Mouse (Mus musculus): Measurements from ENCODE around the gene Aif1. TPM values are rescaled to one million over a fixed set of nuclear protein-coding genes. Genes with fewer than 3 reads are reported as not detected.

The Aif1 gene
- polyA plus RNA-seq, 1 experiment from 2014 or later, result 6.0 TPM

Small RNAs within 50 kb of the gene (microRNA-seq; reads per million reads assigned to microRNA genes)
- gene Mir6973a (not detected), gene Mir6974 (not detected)

Other genes starting within 250 kb of the Aif1 start
- 18.0 and 18.7 TPM in 2 replicates for gene Neu1, start 244.8 kb downstream of the Aif1 start, polyA plus RNA-seq (2015; fragmentation: Nextera tagmentation; extraction: Ambion mirVana)
- gene Hspa1b, start 216.8 kb downstream of the Aif1 start, polyA plus RNA-seq (2015; fragmentation: Nextera tagmentation; extraction: Ambion mirVana), result 0.10 and 0.12 TPM in 2 replicates
- gene Gm20481, start 206.2 kb downstream of the Aif1 start, polyA plus RNA-seq (2015; fragmentation: Nextera tagmentation; extraction: Ambion mirVana), result not detected in 2 replicates
- gene Hspa1a, start 203.9 kb downstream of the Aif1 start, polyA plus RNA-seq (2015; fragmentation: Nextera tagmentation; extraction: Ambion mirVana), result 1.5 and 1.6 TPM in 2 replicates
- gene Hspa1l, start 203.4 kb downstream of the Aif1 start, polyA plus RNA-seq (2015; fragmentation: Nextera tagmentation; extraction: Ambion mirVana), result 1.00 and 1.3 TPM in 2 replicates
- 203 and 213 TPM in 2 replicates for gene Lsm2, start 194.2 kb downstream of the Aif1 start, polyA plus RNA-seq (2015; fragmentation: Nextera tagmentation; extraction: Ambion mirVana)
- 88.4 and 104 TPM in 2 replicates for gene Vars, start 175.1 kb downstream of the Aif1 start, polyA plus RNA-seq (2015; fragmentation: Nextera tagmentation; extraction: Ambion mirVana)
- gene Vwa7, start 159.5 kb downstream of the Aif1 start, polyA plus RNA-seq (2015; fragmentation: Nextera tagmentation; extraction: Ambion mirVana), result 0.18 and 0.20 TPM in 2 replicates
- 7.2 and 7.8 TPM in 2 replicates for gene Sapcd1, start 148.1 kb downstream of the Aif1 start, polyA plus RNA-seq (2015; fragmentation: Nextera tagmentation; extraction: Ambion mirVana)
- 4.5 and 5.9 TPM in 2 replicates for gene Msh5, start 129.3 kb downstream of the Aif1 start, polyA plus RNA-seq (2015; fragmentation: Nextera tagmentation; extraction: Ambion mirVana)
- gene Clic1, start 126.1 kb downstream of the Aif1 start, polyA plus RNA-seq (2015; fragmentation: Nextera tagmentation; extraction: Ambion mirVana), result 141 and 147 TPM in 2 replicates
- 543 and 566 TPM in 2 replicates for gene Ddah2, start 117.0 kb downstream of the Aif1 start, polyA plus RNA-seq (2015; fragmentation: Nextera tagmentation; extraction: Ambion mirVana)
- gene Ly6g6c, start 110.7 kb downstream of the Aif1 start, polyA plus RNA-seq (2015; fragmentation: Nextera tagmentation; extraction: Ambion mirVana), result not detected in 2 replicates
- 0.29 and 0.56 TPM in 2 replicates for gene Mpig6b, start 109.9 kb downstream of the Aif1 start, polyA plus RNA-seq (2015; fragmentation: Nextera tagmentation; extraction: Ambion mirVana)
- gene Ly6g6e, start 99.2 kb downstream of the Aif1 start, polyA plus RNA-seq (2015; fragmentation: Nextera tagmentation; extraction: Ambion mirVana), result 1.7 and 2.3 TPM in 2 replicates
- gene Ly6g6d, start 98.0 kb downstream of the Aif1 start, polyA plus RNA-seq (2015; fragmentation: Nextera tagmentation; extraction: Ambion mirVana), result 0.58 and 0.81 TPM in 2 replicates
- gene Ly6g6f, start 90.5 kb downstream of the Aif1 start, polyA plus RNA-seq (2015; fragmentation: Nextera tagmentation; extraction: Ambion mirVana), result 0.25 TPM in 1 of 2 replicates, not detected in the other
- gene Abhd16a, start 86.8 kb downstream of the Aif1 start, polyA plus RNA-seq (2015; fragmentation: Nextera tagmentation; extraction: Ambion mirVana), result 74.9 and 77.6 TPM in 2 replicates
- not detected in 2 replicates for gene Ly6g5c, start 67.8 kb downstream of the Aif1 start, polyA plus RNA-seq (2015; fragmentation: Nextera tagmentation; extraction: Ambion mirVana)
- 1.2 and 1.3 TPM in 2 replicates for gene Ly6g5b, start 60.6 kb downstream of the Aif1 start, polyA plus RNA-seq (2015; fragmentation: Nextera tagmentation; extraction: Ambion mirVana)
- gene Gpank1, start 54.6 kb downstream of the Aif1 start, polyA plus RNA-seq (2015; fragmentation: Nextera tagmentation; extraction: Ambion mirVana), result 32.4 and 33.3 TPM in 2 replicates
- gene Csnk2b, start 54.0 kb downstream of the Aif1 start, polyA plus RNA-seq (2015; fragmentation: Nextera tagmentation; extraction: Ambion mirVana), result 339 and 356 TPM in 2 replicates
- 8.3 and 8.6 TPM in 2 replicates for gene D17H6S53E, start 49.7 kb downstream of the Aif1 start, polyA plus RNA-seq (2015; fragmentation: Nextera tagmentation; extraction: Ambion mirVana)
- gene Apom, start 44.0 kb downstream of the Aif1 start, polyA plus RNA-seq (2015; fragmentation: Nextera tagmentation; extraction: Ambion mirVana), result 0.93 and 0.99 TPM in 2 replicates
- gene Bag6, start 40.9 kb downstream of the Aif1 start, polyA plus RNA-seq (2015; fragmentation: Nextera tagmentation; extraction: Ambion mirVana), result 82.5 and 82.6 TPM in 2 replicates
- 213 TPM in 2 replicates for gene Prrc2a, start 11.2 kb downstream of the Aif1 start, polyA plus RNA-seq (2015; fragmentation: Nextera tagmentation; extraction: Ambion mirVana)
- gene Lst1, start 12.4 kb upstream of the Aif1 start, polyA plus RNA-seq (2015; fragmentation: Nextera tagmentation; extraction: Ambion mirVana), result 3.5 and 4.2 TPM in 2 replicates
- gene Ltb, start 18.4 kb upstream of the Aif1 start, polyA plus RNA-seq (2015; fragmentation: Nextera tagmentation; extraction: Ambion mirVana), result 0.20 TPM in 1 of 2 replicates, not detected in the other
- gene Tnf, start 25.9 kb upstream of the Aif1 start, polyA plus RNA-seq (2015; fragmentation: Nextera tagmentation; extraction: Ambion mirVana), result not detected in 2 replicates
- 0.16 TPM in 1 of 2 replicates, not detected in the other for gene Lta, start 29.3 kb upstream of the Aif1 start, polyA plus RNA-seq (2015; fragmentation: Nextera tagmentation; extraction: Ambion mirVana)
- gene Gm16181, start 44.8 kb upstream of the Aif1 start, polyA plus RNA-seq (2015; fragmentation: Nextera tagmentation; extraction: Ambion mirVana), result 0.37 and 0.59 TPM in 2 replicates
- 20.8 and 24.3 TPM in 2 replicates for gene Atp6v1g2, start 57.6 kb upstream of the Aif1 start, polyA plus RNA-seq (2015; fragmentation: Nextera tagmentation; extraction: Ambion mirVana)
- 10.5 and 11.2 TPM in 2 replicates for gene Nfkbil1, start 59.7 kb upstream of the Aif1 start, polyA plus RNA-seq (2015; fragmentation: Nextera tagmentation; extraction: Ambion mirVana)
- 592 and 632 TPM in 2 replicates for gene Ddx39b, start 65.7 kb upstream of the Aif1 start, polyA plus RNA-seq (2015; fragmentation: Nextera tagmentation; extraction: Ambion mirVana)
- 37.7 and 45.8 TPM in 2 replicates for gene H2-D1, start 86.7 kb upstream of the Aif1 start, polyA plus RNA-seq (2015; fragmentation: Nextera tagmentation; extraction: Ambion mirVana)
- not detected in 2 replicates for gene H2-Q1, start 144.3 kb upstream of the Aif1 start, polyA plus RNA-seq (2015; fragmentation: Nextera tagmentation; extraction: Ambion mirVana)
- 0.14 and 0.15 TPM in 2 replicates for gene H2-Q2, start 166.2 kb upstream of the Aif1 start, polyA plus RNA-seq (2015; fragmentation: Nextera tagmentation; extraction: Ambion mirVana)
- gene H2-Q4, start 203.5 kb upstream of the Aif1 start, polyA plus RNA-seq (2015; fragmentation: Nextera tagmentation; extraction: Ambion mirVana), result 0.89 and 1.2 TPM in 2 replicates
- 0.22 and 0.43 TPM in 2 replicates for gene H2-Q6, start 248.8 kb upstream of the Aif1 start, polyA plus RNA-seq (2015; fragmentation: Nextera tagmentation; extraction: Ambion mirVana)

Data from forebrain, embryonic 13.5 days (tissue).